Mouse (Mus musculus): Measurements from ENCODE around the gene Flcn. TPM values are rescaled to one million over a fixed set of nuclear protein-coding genes. Genes with fewer than 3 reads are reported as not detected.

Flcn gene
- total and polyA plus RNA-seq, 3 experiments: 31.7 to 36.1 (median 35.1) TPM

- Histone ChIP-seq H3K79me2 (replicated peaks; ENCODE audit: control insufficient read depth, extremely low read depth, insufficient read depth, poor library complexity, severe bottlenecking) (peaks cover 16% of the 10 kb centered on the region), H3K36me3 (replicated peaks in 1 of 2; ENCODE audit: control insufficient read depth in 1 of 2, insufficient read depth in 1 of 2, low read length in 1 of 2) (peaks cover 64 to 71% of the 10 kb centered on the region in 2 experiments), H3K27me3 (replicated peaks) (no peaks in the 10 kb centered on the region), H3K9me3 (replicated peaks; ENCODE audit: low read length) (no peaks in the 10 kb centered on the region), H3K4me2 (ENCODE audit: insufficient read depth, low read depth, poor library complexity, severe bottlenecking) (no peak overlapping the region), H3K4me3 (replicated peaks in 1 of 3; ENCODE audit: low read depth in 2 of 3, low read length in 2 of 3, poor library complexity in 1 of 3) (no peak overlapping the region), H3K27ac (ENCODE audit: insufficient read depth, low read depth) (no peak overlapping the region), H3K4me1 (ENCODE audit: control insufficient read depth in 1 of 2, insufficient read depth in 2 of 2) (peaks cover 4 to 46% of the 10 kb centered on the region in 2 experiments), H3K9ac (ENCODE audit: insufficient read depth, low read depth) (no peak overlapping the region)
- TF ChIP-seq ZNF384 (IDR thresholded peaks at IDR 0.05; ENCODE audit: low read depth, low read length) (no peak), TCF12 (IDR thresholded peaks at IDR 0.05; ENCODE audit: low read depth, low read length) (no peak), NELFE (IDR thresholded peaks at IDR 0.05; ENCODE audit: low read depth, low read length) (no peak), MYC (IDR thresholded peaks at IDR 0.05; ENCODE audit: low read depth, low read length) (no peak), TBP (conservative IDR thresholded peaks at IDR 0.05; ENCODE audit: low read depth, low read length) (no peak), USF1 (IDR thresholded peaks at IDR 0.05; ENCODE audit: low read depth, low read length) (no peak), MEF2A (IDR thresholded peaks at IDR 0.05; ENCODE audit: borderline replicate concordance, low read depth, low read length) (no peak), MAZ (IDR thresholded peaks at IDR 0.05; ENCODE audit: low read depth, low read length) (no peak), UBTF (IDR thresholded peaks at IDR 0.05; ENCODE audit: low read depth, low read length) (no peak)
- no peak for DNase-seq (ENCODE audit: extremely low read depth)
- dilution Hi-C loops (cut with MboI; ENCODE audit: extremely low pct_ligation_motif_present, extremely low pct_unique_long_range_greater_than_20kb, low sequenced_read_pairs): no loop called here
- in situ Hi-C loops (cut with MboI; ENCODE audit: low pct_ligation_motif_present, low pct_unique_long_range_greater_than_20kb, low sequenced_read_pairs): no loop called here
Measured at GRCm38 (mm10) chr11:59805656-59806055, 4.2 kb downstream of the Flcn start.

GRCm38 (mm10) chr11:59805256-59805655 is 4.6 kb downstream of the Flcn start:
- TF ChIP-seq ZKSCAN1 (IDR thresholded peaks at IDR 0.05; ENCODE audit: borderline replicate concordance, low read depth, low read length): no peak
- Histone ChIP-seq H3K4me2 (ENCODE audit: insufficient read depth, low read depth, poor library complexity, severe bottlenecking) (no peak overlapping the region), H3K27me3 (replicated peaks) (no peaks in the 10 kb centered on the region), H3K4me1 (ENCODE audit: control insufficient read depth in 1 of 2, insufficient read depth in 2 of 2) (peaks cover 4 to 46% of the 10 kb centered on the region in 2 experiments), H3K27ac (ENCODE audit: insufficient read depth, low read depth) (no peak overlapping the region), H3K4me3 (replicated peaks in 1 of 3; ENCODE audit: low read depth in 2 of 3, low read length in 2 of 3, poor library complexity in 1 of 3) (no peak overlapping the region), H3K9ac (ENCODE audit: insufficient read depth, low read depth) (no peak overlapping the region), H3K79me2 (replicated peaks; ENCODE audit: control insufficient read depth, extremely low read depth, insufficient read depth, poor library complexity, severe bottlenecking) (peaks cover 16% of the 10 kb centered on the region), H3K9me3 (replicated peaks; ENCODE audit: low read length) (no peaks in the 10 kb centered on the region), H3K36me3 (replicated peaks in 1 of 2; ENCODE audit: control insufficient read depth in 1 of 2, insufficient read depth in 1 of 2, low read length in 1 of 2) (peaks cover 68 to 75% of the 10 kb centered on the region in 2 experiments)
- DNase-seq (ENCODE audit: extremely low read depth): no peak
- in situ Hi-C loops (cut with MboI; ENCODE audit: low pct_ligation_motif_present, low pct_unique_long_range_greater_than_20kb, low sequenced_read_pairs): no loop called here
- dilution Hi-C loops (cut with MboI; ENCODE audit: extremely low pct_ligation_motif_present, extremely low pct_unique_long_range_greater_than_20kb, low sequenced_read_pairs): no loop called here

- Histone ChIP-seq H3K4me1 (ENCODE audit: control insufficient read depth in 1 of 2, insufficient read depth in 2 of 2) (peaks cover 4 to 46% of the 10 kb centered on the region in 2 experiments), H3K4me3 (replicated peaks in 1 of 3; ENCODE audit: low read depth in 2 of 3, low read length in 2 of 3, poor library complexity in 1 of 3) (no peak overlapping the region), H3K36me3 (replicated peaks in 1 of 2; ENCODE audit: control insufficient read depth in 1 of 2, insufficient read depth in 1 of 2, low read length in 1 of 2) (peaks cover 75 to 82% of the 10 kb centered on the region in 2 experiments), H3K27me3 (replicated peaks) (no peaks in the 10 kb centered on the region), H3K9me3 (replicated peaks; ENCODE audit: low read length) (no peaks in the 10 kb centered on the region), H3K79me2 (replicated peaks; ENCODE audit: control insufficient read depth, extremely low read depth, insufficient read depth, poor library complexity, severe bottlenecking) (peaks cover 16% of the 10 kb centered on the region), H3K9ac (ENCODE audit: insufficient read depth, low read depth) (no peak overlapping the region), H3K4me2 (ENCODE audit: insufficient read depth, low read depth, poor library complexity, severe bottlenecking) (no peak overlapping the region), H3K27ac (ENCODE audit: insufficient read depth, low read depth) (no peak overlapping the region)
- TF ChIP-seq CTCF (conservative IDR thresholded peaks at IDR 0.05 in 1 of 2, IDR thresholded peaks at IDR 0.05 in 1 of 2; ENCODE audit: low read depth in 2 of 2, low read length in 2 of 2) (no peak), MEF2A (IDR thresholded peaks at IDR 0.05; ENCODE audit: borderline replicate concordance, low read depth, low read length) (no peak)
- in situ Hi-C loops (cut with MboI; ENCODE audit: low pct_ligation_motif_present, low pct_unique_long_range_greater_than_20kb, low sequenced_read_pairs): no loop called here
- dilution Hi-C loops (cut with MboI; ENCODE audit: extremely low pct_ligation_motif_present, extremely low pct_unique_long_range_greater_than_20kb, low sequenced_read_pairs): no loop called here
- no peak for DNase-seq (ENCODE audit: extremely low read depth)
Measured at GRCm38 (mm10) chr11:59804409-59805110, 5.3 kb downstream of the Flcn start.
